In the genomic region with DNA sequence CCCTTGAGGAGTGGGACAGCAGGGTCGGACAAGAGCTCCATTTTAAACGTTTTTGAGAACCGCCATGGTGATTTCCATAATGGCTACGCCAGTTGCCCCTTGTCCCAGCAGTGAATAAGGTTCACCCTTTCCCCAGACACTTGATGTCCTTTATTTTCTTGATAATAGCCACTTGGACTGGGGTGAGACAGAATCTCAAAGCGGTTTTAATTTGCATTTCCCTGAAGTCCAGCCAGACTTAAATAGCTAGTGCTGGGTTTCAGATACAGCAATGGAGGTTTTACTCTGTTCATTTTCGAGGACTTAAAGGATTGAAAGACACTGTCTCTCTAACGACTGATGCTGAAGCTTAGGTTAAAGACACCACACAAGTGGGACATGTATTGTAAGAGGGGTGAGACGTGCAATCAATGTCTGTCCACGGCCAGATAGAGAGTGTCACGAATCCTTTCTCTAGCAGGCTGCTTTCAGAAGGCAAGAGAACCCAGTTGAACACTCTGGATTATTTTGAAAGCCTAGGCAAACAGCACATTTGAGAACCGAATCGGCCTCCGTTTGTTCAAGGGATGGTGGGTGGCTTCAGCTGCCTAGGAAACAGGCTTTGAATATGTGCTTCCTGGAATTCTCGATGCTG, we compare ENCODE assay signal across 9 mouse cellular contexts.
DNase-seq lines count a peak whose midpoint lies in the region; ATAC-seq lines count a peak whose summit lies in the region.
"Had no signal": no experiment of that assay in that cellular context is flagged by ENCODE, and none has a peak within 500 bp of the region (broad histone marks: within the 10 kb centered on the region; RNA-seq: fewer than 3 reads in every experiment).

No protein-coding gene starts in this region.

- peak overlapping the region; percentile 22 for H3K4me2 ChIP-seq in forebrain, embryonic 13.5 days
- peak overlapping the region; percentile 15; the same call in 1 of the 2 replicates for H3K4me2 ChIP-seq in hindbrain, embryonic 16.5 days (ENCODE audit: low read length)
- no peak overlapping the region for H3K4me2 ChIP-seq in midbrain, embryonic 11.5 days
- H3K4me2 ChIP-seq: intestine, embryonic 15.5 days had no signal

- H3K9ac ChIP-seq in forebrain, embryonic 13.5 days, result no peak overlapping the region
- no peak overlapping the region for H3K9ac ChIP-seq in hindbrain, embryonic 16.5 days (ENCODE audit: low read depth, low read length)
- H3K9ac ChIP-seq in midbrain, embryonic 11.5 days (ENCODE audit: low read length), result peak overlapping the region; percentile 2; the same call in 1 of the 2 replicates
- H3K9ac ChIP-seq: intestine, embryonic 15.5 days had no signal

- no peaks in the 10 kb centered on the region for H3K9me3 ChIP-seq in forebrain, embryonic 13.5 days (replicated peaks)
- no peaks in the 10 kb centered on the region for H3K9me3 ChIP-seq in hindbrain, embryonic 16.5 days (ENCODE audit: control insufficient read depth, low read length)
- no peaks in the 10 kb centered on the region for H3K9me3 ChIP-seq in midbrain, embryonic 11.5 days (ENCODE audit: control insufficient read depth, low read length)
- H3K9me3 ChIP-seq: intestine, embryonic 15.5 days had no signal

- ATAC-seq in forebrain, embryonic 13.5 days, result peak; percentile 81
- peak; percentile 64 for ATAC-seq in hindbrain, embryonic 16.5 days
- ATAC-seq in midbrain, embryonic 11.5 days (ENCODE audit: low FRiP score), result peak; percentile 84
- ATAC-seq: intestine, embryonic 15.5 days; Patski had no signal

- 28% methylated on average over 14 of the region's 14 CpGs for WGBS in forebrain, embryonic 13.5 days
- WGBS in hindbrain, embryonic 16.5 days, result 25% methylated on average over 14 of the region's 14 CpGs
- WGBS in midbrain, embryonic 11.5 days, result 24% methylated on average over 14 of the region's 14 CpGs

- no peaks in the 10 kb centered on the region for H3K36me3 ChIP-seq in forebrain, embryonic 13.5 days (ENCODE audit: poor library complexity, severe bottlenecking)
- no peaks in the 10 kb centered on the region for H3K36me3 ChIP-seq in hindbrain, embryonic 16.5 days (ENCODE audit: control insufficient read depth, insufficient read depth, low read length)
- H3K36me3 ChIP-seq in midbrain, embryonic 11.5 days (ENCODE audit: control insufficient read depth, insufficient read depth, low read length), result no peaks in the 10 kb centered on the region
- H3K36me3 ChIP-seq: intestine, embryonic 15.5 days had no signal

- DNase-seq in midbrain, embryonic 11.5 days (ENCODE audit: low spot score, missing footprints), result peak; percentile 93
- DNase-seq in right cerebral cortex, postnatal 36 days (ENCODE audit: low spot score in 2 of 2), result peak; percentile 71 to 73
- DNase-seq in gastrocnemius, adult 8-10 months (ENCODE audit: low spot score in 2 of 2), result no peak
- no peak for DNase-seq in cerebellum, postnatal 36 days
- DNase-seq in cerebellum, adult 8-10 months, result no peak

- no peak overlapping the region for H3K4me3 ChIP-seq in forebrain, embryonic 13.5 days
- no peak overlapping the region for H3K4me3 ChIP-seq in hindbrain, embryonic 16.5 days (ENCODE audit: low read length)
- no peak overlapping the region for H3K4me3 ChIP-seq in midbrain, embryonic 11.5 days (ENCODE audit: low read depth, low read length)
- H3K4me3 ChIP-seq: intestine, embryonic 15.5 days had no signal

- H3K4me1 ChIP-seq in forebrain, embryonic 13.5 days, result peaks cover 13% of the 10 kb centered on the region
- no peaks in the 10 kb centered on the region for H3K4me1 ChIP-seq in hindbrain, embryonic 16.5 days (ENCODE audit: control insufficient read depth, insufficient read depth, low read depth, low read length)
- H3K4me1 ChIP-seq in midbrain, embryonic 11.5 days (ENCODE audit: control insufficient read depth, insufficient read depth, low read length), result peaks cover 19% of the 10 kb centered on the region
- H3K4me1 ChIP-seq: intestine, embryonic 15.5 days had no signal

- no peaks in the 10 kb centered on the region for H3K27me3 ChIP-seq in forebrain, embryonic 13.5 days
- H3K27me3 ChIP-seq in hindbrain, embryonic 16.5 days (replicated peaks; ENCODE audit: control insufficient read depth, insufficient read depth, low read length), result no peaks in the 10 kb centered on the region
- H3K27me3 ChIP-seq in midbrain, embryonic 11.5 days (ENCODE audit: control insufficient read depth, insufficient read depth, low read length), result no peaks in the 10 kb centered on the region
- H3K27me3 ChIP-seq: intestine, embryonic 15.5 days; Patski had no signal

- H3K27ac ChIP-seq in forebrain, embryonic 13.5 days, result peak overlapping the region; percentile 72
- no peak overlapping the region for H3K27ac ChIP-seq in hindbrain, embryonic 16.5 days (ENCODE audit: low read depth, low read length)
- H3K27ac ChIP-seq in midbrain, embryonic 11.5 days (ENCODE audit: low read depth, low read length), result peak overlapping the region; percentile 86
- H3K27ac ChIP-seq: intestine, embryonic 15.5 days had no signal

Comparison
In these comparisons a context has a peak if more than half of its experiments do, and no peak if none do; other contexts are left out.
1. DNase-seq: peak in midbrain, embryonic 11.5 days (single experiment) and right cerebral cortex, postnatal 36 days (2 of 2); none in gastrocnemius, adult 8-10 months (0 of 2), cerebellum, postnatal 36 days (0 of 2) and cerebellum, adult 8-10 months (single experiment).
2. Peak in every context shown above with its lines, with median percentiles within 50 percentile points of each other: ATAC-seq.